Comparison of ENCODE assay signal across 9 mouse cellular contexts in the genomic region with DNA sequence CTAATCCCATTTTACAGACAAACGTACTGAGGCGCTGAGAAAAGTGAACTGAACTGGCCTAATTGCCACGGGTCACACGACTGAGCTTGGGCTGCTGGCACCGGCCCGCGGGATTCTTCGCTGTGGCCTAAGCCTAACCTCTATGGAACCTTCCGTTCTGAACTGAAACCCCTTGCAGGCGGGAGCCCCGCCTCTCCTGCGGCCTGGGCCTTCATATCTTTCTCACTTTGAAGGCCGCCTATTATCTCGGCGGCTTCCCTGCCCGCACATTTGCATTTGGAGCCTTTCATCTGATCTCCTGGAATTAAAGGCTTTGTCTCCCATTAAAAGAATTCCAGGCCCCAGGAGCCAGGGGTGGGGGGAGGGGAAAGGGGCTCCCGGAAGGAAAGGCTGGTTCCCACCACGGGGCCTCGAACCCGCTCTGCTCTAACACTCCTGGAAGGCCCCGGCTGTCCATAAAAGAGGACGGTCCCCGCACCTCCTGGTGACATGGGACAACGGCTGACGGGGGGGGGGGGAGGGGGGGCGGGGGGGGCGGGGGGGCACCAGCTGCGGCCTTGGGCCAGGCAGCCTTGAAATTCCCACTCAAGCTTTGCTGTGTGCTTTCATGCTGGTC.
A peak's percentile ranks its signal among the peaks of the same experiment; 100 is the strongest.
DNase-seq lines count a peak whose midpoint lies in the region; ATAC-seq lines count a peak whose summit lies in the region.
"Had no signal": no experiment of that assay in that cellular context is flagged by ENCODE, and none has a peak within 500 bp of the region (broad histone marks: within the 10 kb centered on the region; RNA-seq: fewer than 3 reads in every experiment).

No protein-coding gene starts in this region.

- peak; percentile 48; the same call in 1 of the 2 replicates for ATAC-seq in neural tube, embryonic 12.5 days (ENCODE audit: low FRiP score, low read depth)
- ATAC-seq in neural tube, embryonic 15.5 days (ENCODE audit: low FRiP score): no peak
- ATAC-seq in midbrain, embryonic 12.5 days (ENCODE audit: low FRiP score, low read depth): peak; percentile 76

- H3K36me3 ChIP-seq in heart, embryonic 10.5 days: no peaks in the 10 kb centered on the region
- no peaks in the 10 kb centered on the region for H3K36me3 ChIP-seq in neural tube, embryonic 12.5 days
- H3K36me3 ChIP-seq in neural tube, embryonic 15.5 days: no peaks in the 10 kb centered on the region
- H3K36me3 ChIP-seq in midbrain, embryonic 12.5 days: no peaks in the 10 kb centered on the region

- H3K4me2 ChIP-seq in neural tube, embryonic 12.5 days (replicated peaks): no peak overlapping the region
- H3K4me2 ChIP-seq in neural tube, embryonic 15.5 days: no peak overlapping the region
- no peak overlapping the region for H3K4me2 ChIP-seq in midbrain, embryonic 12.5 days (replicated peaks)

- WGBS in heart, embryonic 10.5 days: 26% methylated on average over 20 of the region's 28 CpGs
- WGBS in neural tube, embryonic 12.5 days: 18% methylated on average over 24 of the region's 28 CpGs
- WGBS in neural tube, embryonic 15.5 days: 19% methylated on average over 22 of the region's 28 CpGs
- 31% methylated on average over 21 of the region's 28 CpGs for WGBS in midbrain, embryonic 12.5 days

- H3K9ac ChIP-seq in neural tube, embryonic 12.5 days: no peak overlapping the region
- H3K9ac ChIP-seq in neural tube, embryonic 15.5 days (replicated peaks): no peak overlapping the region
- no peak overlapping the region for H3K9ac ChIP-seq in midbrain, embryonic 12.5 days (replicated peaks)

- H3K27me3 ChIP-seq in heart, embryonic 10.5 days (ENCODE audit: insufficient read depth, poor library complexity, severe bottlenecking): peaks cover 79% of the 10 kb centered on the region
- peaks cover 7% of the 10 kb centered on the region; the same call in 1 of the 2 replicates for H3K27me3 ChIP-seq in neural tube, embryonic 12.5 days (replicated peaks)
- H3K27me3 ChIP-seq in neural tube, embryonic 15.5 days (replicated peaks): peaks cover 30% of the 10 kb centered on the region
- peaks cover 81% of the 10 kb centered on the region for H3K27me3 ChIP-seq in midbrain, embryonic 12.5 days

- no peaks in the 10 kb centered on the region for H3K4me1 ChIP-seq in heart, embryonic 10.5 days
- no peaks in the 10 kb centered on the region for H3K4me1 ChIP-seq in neural tube, embryonic 12.5 days
- no peaks in the 10 kb centered on the region for H3K4me1 ChIP-seq in neural tube, embryonic 15.5 days
- peaks cover 13% of the 10 kb centered on the region; the same call in 1 of the 2 replicates for H3K4me1 ChIP-seq in midbrain, embryonic 12.5 days

- peak overlapping the region; percentile 52; the same call in 1 of the 2 replicates for H3K27ac ChIP-seq in heart, embryonic 10.5 days
- no peak overlapping the region for H3K27ac ChIP-seq in neural tube, embryonic 12.5 days
- no peak overlapping the region for H3K27ac ChIP-seq in neural tube, embryonic 15.5 days (replicated peaks)
- no peak overlapping the region for H3K27ac ChIP-seq in midbrain, embryonic 12.5 days (replicated peaks)

- H3K9me3 ChIP-seq in heart, embryonic 10.5 days: no peaks in the 10 kb centered on the region
- no peaks in the 10 kb centered on the region for H3K9me3 ChIP-seq in neural tube, embryonic 12.5 days
- H3K9me3 ChIP-seq in neural tube, embryonic 15.5 days (replicated peaks): no peaks in the 10 kb centered on the region
- H3K9me3 ChIP-seq in midbrain, embryonic 12.5 days: no peaks in the 10 kb centered on the region

- no peak for DNase-seq in heart, embryonic 10.5 days (ENCODE audit: low spot score)
- DNase-seq in heart, adult 9 months (ENCODE audit: low spot score in 2 of 2): no peak
- peak; percentile 56 for DNase-seq in embryo, embryonic 10.5 days (ENCODE audit: low spot score)
- no peak for DNase-seq in frontal cortex, postnatal 36 days (ENCODE audit: low spot score in 2 of 2)
- DNase-seq in layer of hippocampus, postnatal 36 days: no peak
- DNase-seq: kidney, adult 11 months had no signal

- H3K4me3 ChIP-seq in heart, embryonic 10.5 days: no peak overlapping the region
- H3K4me3 ChIP-seq in neural tube, embryonic 12.5 days: no peak overlapping the region
- no peak overlapping the region for H3K4me3 ChIP-seq in neural tube, embryonic 15.5 days (replicated peaks)
- no peak overlapping the region for H3K4me3 ChIP-seq in midbrain, embryonic 12.5 days
